Mouse (Mus musculus) left cerebral cortex, postnatal 25 days (tissue): ENCODE measurements around the gene Rnf20. TPM values are rescaled to one million over a fixed set of nuclear protein-coding genes. Genes with fewer than 3 reads are reported as not detected.
A peak's percentile ranks its signal among the peaks of the same experiment; 100 is the strongest.

Source experiments
- DNase-seq, 2 experiments: peaks; one replicate each; pipeline ENCODE4 v3.0.0; 2022; ENCODE audit warnings: low spot score in 2 of 2, mixed read lengths in 1 of 2
- intact Hi-C: fragments of 180-260 bp; cut with DNase I; formaldehyde crosslinking; loops from one replicate; pipeline ENCODE4 v1.15.1; 2025
- total RNA-seq, 2 experiments: library from RNA; stranded (reverse); gene quantifications; 2 replicates each; pipeline ENCODE4 v1.2.3; 2021

The Rnf20 gene
- total RNA-seq, 2 experiments from 2014 or later: 70.5 to 71.8 TPM

- no peak for DNase-seq
- intact Hi-C loops: loop anchor here (5.0 kb wide), 1 partner anchor 110 kb away; the partner anchor contains the start of genes Mrpl50 and Zfp189
Observed at GRCm38 (mm10) chr4:49632139-49632481, 304 bp downstream of the Rnf20 start.

GRCm38 (mm10) chr4:49637821-49638220, 6.0 kb downstream of the Rnf20 start:
- intact Hi-C loops: no loop called here
- no peak for DNase-seq

GRCm38 (mm10) chr4:49639913-49640312, 8.1 kb downstream of the Rnf20 start:
- DNase-seq: no peak
- intact Hi-C loops: no loop called here

- intact Hi-C loops: no loop called here
- no peak for DNase-seq
Observed at GRCm38 (mm10) chr4:49659421-49659820, 27.6 kb downstream of the Rnf20 start.

GRCm38 (mm10) chr4:49661664-49662063, 29.9 kb downstream of the Rnf20 start:
- DNase-seq: no peak

GRCm38 (mm10) chr4:49662231-49662630, 30.4 kb downstream of the Rnf20 start:
- DNase-seq: no peak
- intact Hi-C loops: no loop called here

More at GRCm38 (mm10) chr4:49661664-49662063, 29.9 kb downstream of the Rnf20 start:
- intact Hi-C loops: no loop called here

GRCm38 (mm10) chr4:49664850-49665249, 33.0 kb downstream of the Rnf20 start:
- intact Hi-C loops: no loop called here
- DNase-seq: peak in 1 of 2 experiments; percentile 47

- intact Hi-C loops: no loop called here
- DNase-seq: no peak
Observed at GRCm38 (mm10) chr4:49676071-49676470, 44.3 kb downstream of the Rnf20 start.

GRCm38 (mm10) chr4:49676790-49677189, 45.0 kb downstream of the Rnf20 start:
- no peak for DNase-seq
- intact Hi-C loops: no loop called here

- intact Hi-C loops: no loop called here
- no peak for DNase-seq
Observed at GRCm38 (mm10) chr4:49680171-49680875, 48.5 kb downstream of the Rnf20 start.

- intact Hi-C loops: no loop called here
- no peak for DNase-seq
Observed at GRCm38 (mm10) chr4:49681812-49682211, 50.0 kb downstream of the Rnf20 start, which contains the start of gene Ppp3r2. Gene Ppp3r2, minus strand, starts transcription at chr4:49682024.

- intact Hi-C loops: loop anchor here (1.0 to 5.0 kb wide), 3 partner anchors 157 to 989 kb away; partner anchors contain the start of gene Grin3a
Observed at GRCm38 (mm10) chr4:49688594-49689288, 56.9 kb downstream of the Rnf20 start.

GRCm38 (mm10) chr4:49691405-49692194, 59.8 kb downstream of the Rnf20 start:
- no peak for DNase-seq
- intact Hi-C loops: no loop called here

More at GRCm38 (mm10) chr4:49688594-49689288, 56.9 kb downstream of the Rnf20 start:
- peak; percentile 49 to 75 for DNase-seq

Other genes with a start within 250 kb of the Rnf20 start
- gene Acnat2, start 223.9 kb upstream of the Rnf20 start, total RNA-seq: not detected
- gene Acnat1, start 158.1 kb upstream of the Rnf20 start, total RNA-seq: under 1 TPM in 1 of 2 experiments, not detected in 1; 0.37 TPM
- under 1 TPM in 1 of 2 experiments, not detected in 1; 0.16 TPM for gene Baat, start 125.4 kb upstream of the Rnf20 start, total RNA-seq
- 10 to 100 TPM; 28.3 to 31.2 TPM for gene Mrpl50, start 110.9 kb upstream of the Rnf20 start, total RNA-seq
- gene Zfp189, start 110.8 kb upstream of the Rnf20 start, total RNA-seq: 10 to 100 TPM; 10.3 to 10.5 TPM
- 1 to 10 TPM in 1 of 2 experiments, under 1 TPM in 1; 0.96 to 1.3 TPM for gene Aldob, start 82.5 kb upstream of the Rnf20 start, total RNA-seq
- 10 to 100 TPM; 63.8 to 66.7 TPM for gene Tmem246, start 34.1 kb upstream of the Rnf20 start, total RNA-seq
- under 1 TPM; 0.66 to 0.71 TPM for gene Ppp3r2, start 50.0 kb downstream of the Rnf20 start, total RNA-seq
- 10 to 100 TPM; 34.7 to 35.4 TPM for gene Grin3a, start 213.7 kb downstream of the Rnf20 start, total RNA-seq